Mouse (Mus musculus) left cerebral cortex, adult 2 months (tissue): Measurements from ENCODE around the gene Erich6. TPM values are rescaled to one million over a fixed set of nuclear protein-coding genes. Genes with fewer than 3 reads are reported as not detected.

ENCODE experiments used
- DNase-seq, 2 experiments: peaks; one replicate each; pipeline ENCODE4 v3.0.0; 2021 to 2022; ENCODE audit warnings: low spot score in 2 of 2, mixed read lengths in 1 of 2; ENCODE audit errors: extremely low spot score in 1 of 2
- H3K27ac ChIP-seq: fragments of 200-600 bp; 2 replicates; pipeline ENCODE4 v1.8.1; 2022
- H3K4me3 ChIP-seq: fragments of 200-600 bp; 2 replicates; pipeline ENCODE4 v1.8.1; 2022
- CTCF ChIP-seq: fragments of 200-600 bp; IDR thresholded peaks from 2 replicates; pipeline ENCODE4 v1.8.1; 2022; ENCODE audit warnings: antibody characterized with exemption, mild to moderate bottlenecking, moderate library complexity
- intact Hi-C: fragments of 180-260 bp; cut with DNase I; formaldehyde crosslinking; loops from one replicate; pipeline ENCODE4 v1.15.1; 2025
- total RNA-seq, 2 experiments: library from RNA; stranded (reverse); gene quantifications; 2 replicates each; pipeline ENCODE4 v1.2.3; 2021

Gene Erich6
- total RNA-seq, 2 experiments from 2014 or later, result 1.4 to 1.7 TPM

DNA sequence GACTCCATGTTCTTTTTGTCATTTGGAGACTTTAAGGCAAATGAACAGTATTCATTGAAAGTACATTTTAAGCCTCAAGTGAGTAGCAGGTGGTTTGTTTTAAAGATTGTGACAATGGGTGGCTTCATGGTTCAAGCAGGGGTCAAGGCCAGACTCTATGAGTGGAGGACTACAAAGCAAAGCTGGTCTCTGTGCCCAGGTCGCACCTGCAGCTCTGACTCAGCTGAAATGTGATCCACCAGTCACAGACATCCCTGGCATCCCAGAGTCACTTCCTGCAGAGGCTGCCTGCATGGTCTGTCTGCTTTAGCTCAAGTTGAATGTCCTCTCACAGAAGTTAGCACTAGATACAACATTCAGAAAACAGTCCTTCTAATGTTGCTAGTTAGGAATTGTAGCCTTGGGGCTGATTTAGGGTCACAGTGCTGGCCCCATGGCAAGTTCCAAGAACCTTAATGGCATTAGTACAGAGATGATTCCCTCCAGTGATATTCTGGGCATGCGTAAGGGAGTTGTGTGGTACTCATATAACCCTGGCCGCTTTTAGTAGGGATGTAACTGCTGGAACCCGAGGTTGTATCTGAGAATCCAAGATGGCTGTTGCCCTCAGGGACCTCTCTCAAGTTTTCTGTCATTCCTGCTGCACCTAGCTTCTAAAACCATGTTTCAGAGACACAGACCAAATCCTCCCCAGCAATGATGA is 35.6 kb upstream of the Erich6 start:
- DNase-seq, result no peak

DNA sequence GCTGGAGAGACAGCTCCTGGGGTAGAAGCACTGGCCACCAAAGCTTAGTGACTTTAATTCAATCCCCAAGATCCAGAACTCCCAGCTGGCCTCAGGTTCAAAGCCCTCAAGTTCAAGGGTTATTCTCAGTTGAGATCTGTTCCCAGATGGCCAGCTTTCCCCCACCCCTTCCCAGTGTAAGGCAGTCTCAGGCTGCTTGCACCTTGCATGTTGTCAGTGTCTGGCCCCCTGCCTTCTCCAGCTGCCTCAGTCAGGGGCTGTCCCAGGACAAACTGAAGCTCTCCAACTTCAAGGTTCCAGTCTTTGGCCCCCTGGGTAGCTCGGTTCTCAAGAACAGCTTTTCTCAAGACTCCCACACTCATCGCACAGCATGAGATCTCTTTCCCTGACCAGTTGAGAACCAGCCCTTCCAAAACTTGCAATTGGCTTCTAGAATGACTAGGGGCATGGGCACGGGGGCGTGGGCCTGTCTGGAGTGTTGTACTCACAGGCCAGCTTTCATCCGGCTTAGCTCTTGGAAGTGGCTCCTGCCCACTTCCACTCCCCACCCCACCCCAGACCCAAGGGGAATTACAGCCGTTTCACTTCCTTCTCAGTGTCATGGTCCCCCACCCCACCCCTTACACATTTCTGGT is 34.7 kb upstream of the Erich6 start:
- H3K27ac ChIP-seq, result no peak overlapping the region
- intact Hi-C loops, result no loop called here
- no peak for DNase-seq
- no peak overlapping the region for H3K4me3 ChIP-seq
- TF ChIP-seq CTCF, result no peak

More for the DNA sequence above, 35.6 kb upstream of the Erich6 start:
- TF ChIP-seq CTCF, result no peak
- intact Hi-C loops, result no loop called here
- Histone ChIP-seq H3K27ac (no peak overlapping the region), H3K4me3 (no peak overlapping the region)

DNA sequence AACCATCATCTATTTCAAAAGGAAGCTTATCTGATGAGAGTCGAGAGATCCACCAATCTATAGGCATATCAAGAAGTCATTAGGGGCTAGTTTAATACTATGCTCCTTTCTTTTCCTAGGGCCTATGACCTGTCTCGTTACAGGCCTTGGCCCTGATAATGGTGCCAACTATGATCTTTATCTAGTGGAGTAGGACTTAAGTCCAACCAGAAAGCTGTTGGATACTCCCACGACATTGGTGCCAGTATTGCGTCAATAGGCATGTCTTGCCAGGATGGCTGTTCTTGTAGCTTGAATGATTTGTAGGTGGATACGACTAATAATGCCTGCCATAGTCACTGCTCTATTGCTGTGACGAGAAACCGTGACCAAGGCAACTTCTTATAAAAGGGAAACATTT is 27.0 kb upstream of the Erich6 start:
- TF ChIP-seq CTCF, result no peak
- intact Hi-C loops, result no loop called here
- Histone ChIP-seq H3K4me3 (no peak overlapping the region), H3K27ac (no peak overlapping the region)
- DNase-seq, result no peak

DNA sequence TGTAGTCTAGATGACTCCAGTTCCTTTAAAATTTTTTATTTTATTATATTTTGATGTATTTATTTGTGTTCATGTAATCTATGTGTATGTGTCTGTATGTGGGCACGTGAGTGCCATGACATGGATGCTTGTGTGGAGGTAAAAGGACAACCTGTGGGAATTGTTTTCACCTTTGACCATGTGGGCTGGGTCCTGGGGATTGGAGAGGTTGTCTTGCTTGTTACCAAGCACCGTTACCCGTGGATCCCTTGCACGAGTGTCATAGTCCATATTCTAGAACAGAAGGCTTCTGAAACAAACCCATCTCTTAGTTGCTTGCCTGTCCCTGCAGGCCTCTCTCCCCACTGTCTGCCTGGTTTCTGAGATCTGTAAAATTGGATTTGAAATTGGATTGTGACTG is 23.6 kb upstream of the Erich6 start:
- TF ChIP-seq CTCF, result no peak
- Histone ChIP-seq H3K27ac (no peak overlapping the region), H3K4me3 (no peak overlapping the region)
- DNase-seq, result no peak
- intact Hi-C loops, result no loop called here

DNA sequence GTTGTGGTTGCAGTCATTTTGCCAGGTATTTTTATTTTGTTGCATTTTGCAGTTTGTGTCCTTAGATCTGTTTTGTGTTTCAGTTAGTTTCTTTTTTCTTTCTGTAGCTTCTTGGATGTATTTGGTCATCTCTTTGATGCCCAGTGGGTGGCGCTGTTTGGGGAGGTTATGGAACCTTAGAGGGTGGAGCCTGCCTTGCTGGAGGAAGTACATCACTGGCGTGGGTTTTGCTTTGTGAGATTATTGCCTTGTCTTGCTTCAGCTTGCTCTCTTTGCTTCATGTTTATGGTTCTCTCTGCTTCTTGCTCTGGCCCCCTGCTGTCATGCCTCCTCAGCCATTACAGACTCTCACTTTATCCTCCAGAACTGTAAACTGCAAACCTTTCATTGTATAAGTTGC is 20.3 kb upstream of the Erich6 start:
- intact Hi-C loops, result no loop called here
- DNase-seq, result no peak

DNA sequence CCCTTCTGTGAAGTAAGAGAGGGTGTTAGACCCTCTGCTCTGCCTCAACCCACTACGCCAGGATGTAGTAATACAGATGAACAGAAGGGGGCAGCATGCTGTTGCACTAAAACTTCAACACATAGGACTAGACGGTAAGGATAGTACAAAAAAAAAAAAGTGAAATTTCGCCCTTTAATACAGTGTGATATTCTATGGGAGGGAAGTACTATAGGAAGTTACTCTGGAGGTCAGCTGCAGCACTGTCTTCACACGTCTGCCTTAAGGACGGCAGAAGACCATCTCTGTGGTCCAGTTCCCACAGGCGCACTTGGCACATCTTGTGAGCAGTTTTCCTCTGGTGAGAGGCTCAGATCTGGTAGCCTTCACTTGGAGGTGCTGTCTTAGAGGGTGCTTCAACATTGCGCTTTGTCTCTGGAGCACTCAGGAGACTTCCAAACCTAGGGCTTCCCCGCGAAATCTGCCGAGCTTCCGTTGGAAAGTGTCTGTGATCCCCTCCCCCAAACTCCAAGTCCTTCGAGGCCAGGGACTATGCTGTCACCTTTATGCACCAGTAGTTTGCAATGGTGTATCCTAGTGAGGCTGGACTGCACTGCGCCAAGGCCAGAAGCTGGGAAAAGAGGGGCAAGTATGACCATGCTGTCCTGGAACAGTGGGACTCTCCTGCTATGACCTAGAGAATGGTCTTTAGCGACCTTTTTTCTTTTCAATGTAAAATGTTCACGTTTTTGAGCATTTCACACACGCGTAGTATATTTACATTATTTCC is 18.5 kb upstream of the Erich6 start:
- peak; percentile 95 for TF ChIP-seq CTCF
- peak; percentile 52 to 56 for DNase-seq
- intact Hi-C loops, result loop anchor here (1.0 to 2.0 kb wide), 2 partner anchors 131 to 403 kb away; no protein-coding TSS in a partner anchor
- H3K27ac ChIP-seq, result no peak overlapping the region
- H3K4me3 ChIP-seq, result no peak overlapping the region

More for the DNA sequence above, 20.3 kb upstream of the Erich6 start:
- no peak overlapping the region for H3K27ac ChIP-seq
- no peak overlapping the region for H3K4me3 ChIP-seq
- TF ChIP-seq CTCF, result peak; percentile 41

DNA sequence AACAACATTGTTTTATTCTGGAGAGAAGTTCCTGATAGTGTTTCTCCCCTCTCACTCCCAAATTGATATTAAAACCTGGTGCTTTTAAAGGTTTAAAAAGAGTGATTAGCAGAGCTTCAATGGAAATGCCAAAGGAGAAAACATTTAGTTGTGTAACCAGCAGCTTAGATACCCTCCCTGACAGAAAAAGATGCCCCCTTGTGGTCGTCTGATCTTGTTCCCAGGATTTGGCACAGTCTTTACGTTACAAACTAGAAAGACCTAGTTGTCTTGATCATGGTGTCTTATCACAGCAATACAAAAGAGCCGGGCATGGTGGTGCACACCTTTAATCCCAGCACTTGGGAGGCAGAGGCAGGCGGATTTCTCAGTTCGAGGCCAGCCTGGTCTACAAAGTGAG is 16.9 kb upstream of the Erich6 start:
- no peak for DNase-seq

DNA sequence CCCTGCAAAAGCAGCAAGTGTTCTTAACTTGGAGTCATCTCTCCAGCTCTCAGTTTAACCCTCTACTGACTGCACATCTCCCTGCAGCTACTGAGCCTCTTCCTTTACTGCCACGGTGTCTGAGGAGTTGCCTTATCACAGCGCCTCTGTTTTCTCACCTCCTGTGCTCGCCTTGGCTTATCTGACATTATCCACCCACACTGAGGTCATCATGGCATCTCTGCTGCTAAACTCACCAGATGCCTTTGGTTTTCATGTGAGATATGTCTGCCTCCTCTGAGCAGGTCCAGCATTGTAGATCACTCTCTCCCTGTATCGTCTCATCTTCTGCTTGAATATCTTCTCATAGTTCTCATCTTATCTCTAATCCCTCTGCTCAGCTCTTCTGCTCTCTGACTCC is 13.3 kb upstream of the Erich6 start:
- intact Hi-C loops, result no loop called here
- no peak for DNase-seq
- H3K4me3 ChIP-seq, result no peak overlapping the region
- H3K27ac ChIP-seq, result no peak overlapping the region
- TF ChIP-seq CTCF, result no peak

More for the DNA sequence above, 16.9 kb upstream of the Erich6 start:
- TF ChIP-seq CTCF, result peak; percentile 35
- H3K27ac ChIP-seq, result no peak overlapping the region
- no peak overlapping the region for H3K4me3 ChIP-seq
- intact Hi-C loops, result loop anchor here (2.0 kb wide), 1 partner anchor 405 kb away; no protein-coding TSS in a partner anchor

DNA sequence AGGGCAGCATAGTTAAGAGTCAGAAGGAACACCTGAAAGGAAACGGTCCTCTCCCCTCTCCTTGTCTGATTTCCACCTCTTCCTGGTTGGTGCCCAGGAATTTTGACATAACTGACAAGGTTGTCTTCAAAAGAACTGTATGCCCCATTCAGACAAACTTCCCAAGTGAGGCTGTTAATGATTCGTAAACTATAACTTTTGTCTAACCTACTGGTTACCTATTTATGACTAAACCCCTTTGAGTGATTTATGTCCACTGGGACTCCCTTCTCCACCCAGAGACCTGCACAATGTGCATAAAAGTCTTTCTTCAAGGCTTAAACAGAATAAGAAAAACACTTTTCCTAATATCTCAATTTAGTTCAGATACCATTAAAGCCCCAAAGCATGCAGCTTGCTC is 10.2 kb upstream of the Erich6 start:
- no peak overlapping the region for H3K27ac ChIP-seq
- TF ChIP-seq CTCF, result no peak
- H3K4me3 ChIP-seq, result no peak overlapping the region
- intact Hi-C loops, result no loop called here
- DNase-seq, result no peak

DNA sequence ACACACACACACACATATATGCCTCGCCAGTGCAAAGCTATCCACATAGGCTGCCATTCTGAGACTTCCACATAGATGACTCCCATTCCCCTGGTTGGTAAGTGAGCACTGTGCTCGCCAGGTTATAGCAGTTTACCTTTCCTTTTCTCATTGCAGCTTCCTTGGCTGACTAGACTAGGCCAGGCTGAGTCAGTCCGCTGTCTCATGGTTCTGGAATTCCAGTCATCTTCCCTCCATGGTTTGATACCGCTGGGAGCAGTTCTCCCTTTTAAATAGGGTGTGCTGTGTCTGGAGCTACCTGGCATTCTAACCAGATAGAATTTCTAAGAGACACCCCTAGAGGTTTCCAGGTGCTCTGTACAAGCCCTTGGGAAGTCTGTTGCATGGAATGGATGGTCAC is 9.2 kb upstream of the Erich6 start:
- no peak for TF ChIP-seq CTCF
- Histone ChIP-seq H3K4me3 (no peak overlapping the region), H3K27ac (no peak overlapping the region)
- DNase-seq, result no peak
- intact Hi-C loops, result no loop called here

DNA sequence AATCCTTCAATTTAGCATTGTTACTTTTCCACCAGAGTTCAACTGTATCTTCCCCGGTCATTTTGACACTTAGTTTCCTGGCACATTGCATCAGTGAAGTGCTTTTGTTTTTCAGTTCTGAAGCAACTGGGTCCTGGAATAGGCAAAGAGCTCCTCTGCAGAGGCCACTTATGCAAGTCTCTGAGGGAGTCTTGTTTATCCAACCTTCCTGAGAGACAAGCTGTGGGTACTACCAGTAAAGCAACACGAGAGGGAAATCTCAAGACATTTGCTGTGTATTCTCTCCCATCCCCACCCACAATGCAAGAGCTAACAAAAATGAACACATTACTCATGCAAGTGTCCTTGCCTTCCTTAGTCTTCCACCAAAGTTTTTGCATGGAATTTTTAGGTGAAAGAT is 5.3 kb downstream of the Erich6 start:
- Histone ChIP-seq H3K27ac (no peak overlapping the region), H3K4me3 (no peak overlapping the region)
- DNase-seq, result no peak
- no peak for TF ChIP-seq CTCF
- intact Hi-C loops, result no loop called here

DNA sequence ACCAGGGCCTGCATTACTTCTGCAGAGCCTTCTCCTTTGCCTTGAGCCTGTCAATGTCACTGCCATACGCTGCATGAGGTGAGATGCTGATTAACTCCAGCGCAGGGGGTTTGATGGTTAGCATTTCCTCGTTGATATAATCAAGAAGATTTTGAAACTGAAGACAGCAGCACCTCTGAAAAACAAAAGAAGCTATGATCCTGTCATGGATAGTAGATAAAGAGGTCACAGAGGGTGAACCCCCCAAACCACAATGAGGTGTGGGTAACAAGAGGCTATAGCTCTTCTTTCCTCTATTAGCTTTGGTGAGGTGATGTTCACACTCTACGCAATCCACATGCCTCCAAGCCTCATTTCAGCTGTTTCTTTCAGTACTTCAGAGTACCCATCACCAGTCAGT is 12.0 kb downstream of the Erich6 start:
- Histone ChIP-seq H3K4me3 (no peak overlapping the region), H3K27ac (no peak overlapping the region)
- intact Hi-C loops, result no loop called here
- DNase-seq, result no peak
- no peak for TF ChIP-seq CTCF
